Mouse (Mus musculus) urinary bladder, postnatal 10 days (tissue): ENCODE results near the gene Gm7347.
"Not testable (repeated sequence)": the region's sequence is repeated elsewhere in the genome, so short reads cannot be mapped to it uniquely, and the experiment has no call there.

Experiments used
- DNase-seq: peaks from one replicate; pipeline ENCODE4 v3.0.0; 2022; ENCODE audit warnings: low spot score

Gene Gm7347

GRCm38 (mm10) chr5:26058481-26058880 lies at the start of gene Gm7347:
Gene Gm7347, minus strand, starts transcription at chr5:26058581.
- not testable (repeated sequence) for DNase-seq

- not testable (repeated sequence) for DNase-seq
Measured at GRCm38 (mm10) chr5:26105262-26105661, 46.9 kb upstream of the Gm7347 start, which contains the start of gene 5031410I06Rik. Gene 5031410I06Rik, minus strand, starts transcription at chr5:26105362.

GRCm38 (mm10) chr5:26089191-26089590 lies 30.8 kb upstream of the Gm7347 start, which contains the start of gene Gm10471:
Gene Gm10471, minus strand, starts transcription at chr5:26089291.
- DNase-seq, result not testable (repeated sequence)

- DNase-seq, result not testable (repeated sequence)
Measured at GRCm38 (mm10) chr5:26079023-26079422, 20.6 kb upstream of the Gm7347 start.

GRCm38 (mm10) chr5:26070716-26071115 lies 12.3 kb upstream of the Gm7347 start:
- DNase-seq, result no peak

GRCm38 (mm10) chr5:26039458-26039857 lies 18.9 kb downstream of the Gm7347 start, which contains the start of gene Speer4a:
Gene Speer4a, minus strand, starts transcription at chr5:26039558.
- DNase-seq, result not testable (repeated sequence)

GRCm38 (mm10) chr5:26022816-26023215 lies 35.6 kb downstream of the Gm7347 start, which contains the start of gene Gm5862:
Gene Gm5862, minus strand, starts transcription at chr5:26022916.
- not testable (repeated sequence) for DNase-seq

- DNase-seq, result not testable (repeated sequence)
Measured at GRCm38 (mm10) chr5:26007697-26008096, 50.7 kb downstream of the Gm7347 start.

GRCm38 (mm10) chr5:26006937-26007695 lies 51.3 kb downstream of the Gm7347 start:
- peak; percentile 9 for DNase-seq

- not testable (repeated sequence) for DNase-seq
Measured at GRCm38 (mm10) chr5:26004698-26005097, 53.7 kb downstream of the Gm7347 start, which contains the start of gene Gm1979. Gene Gm1979, minus strand, starts transcription at chr5:26004798.
